Mouse (Mus musculus): ENCODE results near the gene Sgms2. TPM values are rescaled to one million over a fixed set of nuclear protein-coding genes. Genes with fewer than 3 reads are reported as not detected.

The Sgms2 gene
- total and polyA plus RNA-seq, 3 experiments = not detected

DNA sequence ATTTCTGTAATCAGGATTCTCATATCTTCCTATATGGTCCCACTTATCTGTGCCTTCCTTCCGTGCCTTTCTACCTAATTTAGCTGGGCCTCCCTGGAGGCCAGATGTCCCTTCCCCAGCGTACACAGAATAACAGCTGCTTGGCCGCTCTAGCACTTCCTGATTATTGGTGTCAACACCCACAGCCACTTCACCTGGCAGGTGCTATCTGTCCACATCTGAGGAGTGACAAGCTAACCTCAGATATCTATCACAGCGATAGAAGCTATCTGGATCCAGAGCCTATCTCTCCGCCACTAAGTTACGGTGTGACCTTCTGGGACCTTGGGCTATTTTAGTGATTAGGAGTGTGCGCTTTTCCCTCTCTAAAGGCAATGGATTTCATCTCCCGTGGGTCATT is 127.0 kb downstream of the Sgms2 start:
- no peaks in the 10 kb centered on the region for H3K36me3 ChIP-seq (replicated peaks in 1 of 2; ENCODE audit: control insufficient read depth in 1 of 2, insufficient read depth in 1 of 2, low read length in 1 of 2)
- no peak for DNase-seq (ENCODE audit: extremely low read depth)
- no peak overlapping the region for H3K4me3 ChIP-seq (replicated peaks in 1 of 3; ENCODE audit: low read depth in 2 of 3, low read length in 2 of 3, poor library complexity in 1 of 3)
- H3K27ac ChIP-seq (ENCODE audit: insufficient read depth, low read depth) = no peak overlapping the region
- in situ Hi-C loops (cut with MboI; ENCODE audit: low pct_ligation_motif_present, low pct_unique_long_range_greater_than_20kb, low sequenced_read_pairs) (no loop called here), dilution Hi-C loops (cut with MboI; ENCODE audit: extremely low pct_ligation_motif_present, extremely low pct_unique_long_range_greater_than_20kb, low sequenced_read_pairs) (no loop called here)
- no peaks in the 10 kb centered on the region for H3K4me1 ChIP-seq (ENCODE audit: control insufficient read depth in 1 of 2, insufficient read depth in 2 of 2)
- H3K9ac ChIP-seq (ENCODE audit: insufficient read depth, low read depth) = no peak overlapping the region
- H3K79me2 ChIP-seq (replicated peaks; ENCODE audit: control insufficient read depth, extremely low read depth, insufficient read depth, poor library complexity, severe bottlenecking) = no peaks in the 10 kb centered on the region
- no peaks in the 10 kb centered on the region for H3K27me3 ChIP-seq (replicated peaks)
- no peaks in the 10 kb centered on the region for H3K9me3 ChIP-seq (replicated peaks; ENCODE audit: low read length)
- no peak for TF ChIP-seq SMC3 (IDR thresholded peaks at IDR 0.05; ENCODE audit: low read depth, low read length)
- TF ChIP-seq ETS1 (conservative IDR thresholded peaks at IDR 0.05; ENCODE audit: low read depth, low read length) = no peak
- no peak for TF ChIP-seq PAX5 (IDR thresholded peaks at IDR 0.05; ENCODE audit: low read length)
- TF ChIP-seq MAX (IDR thresholded peaks at IDR 0.05; ENCODE audit: low read length) = no peak
- no peak for TF ChIP-seq E2F4 (IDR thresholded peaks at IDR 0.05; ENCODE audit: insufficient replicate concordance, low read depth, low read length)
- no peak for TF ChIP-seq JUN (IDR thresholded peaks at IDR 0.05; ENCODE audit: insufficient read depth, low read depth, low read length)
- no peak for TF ChIP-seq TCF12 (IDR thresholded peaks at IDR 0.05; ENCODE audit: low read depth, low read length)
- TF ChIP-seq ZMIZ1 (IDR thresholded peaks at IDR 0.05; ENCODE audit: low read depth, low read length) = no peak
- no peak for TF ChIP-seq GABPA (IDR thresholded peaks at IDR 0.05; ENCODE audit: insufficient replicate concordance, low read depth, low read length)
- no peak for TF ChIP-seq BHLHE40 (IDR thresholded peaks at IDR 0.05; ENCODE audit: low read depth, low read length)
- H3K4me2 ChIP-seq (ENCODE audit: insufficient read depth, low read depth, poor library complexity, severe bottlenecking) = no peak overlapping the region

DNA sequence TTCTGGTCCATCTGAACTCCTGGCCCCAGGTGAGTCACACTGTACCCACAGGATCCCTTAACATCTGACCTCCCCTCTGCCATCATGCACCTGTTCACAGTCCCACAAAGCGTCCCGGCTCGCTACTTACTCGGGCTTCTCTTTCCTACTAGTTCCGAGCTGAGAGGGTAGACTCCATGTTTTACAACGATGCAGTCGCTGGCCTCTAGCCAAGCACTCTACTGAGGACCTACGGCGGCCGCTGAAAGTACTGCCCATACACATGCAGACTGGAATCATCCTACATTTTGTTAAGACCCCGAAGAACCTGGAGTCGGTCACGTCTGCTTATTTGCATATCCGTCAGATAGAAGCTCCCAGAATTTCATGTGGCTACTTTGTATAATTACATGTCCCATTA is 127.6 kb downstream of the Sgms2 start:
- Histone ChIP-seq H3K79me2 (replicated peaks; ENCODE audit: control insufficient read depth, extremely low read depth, insufficient read depth, poor library complexity, severe bottlenecking) (no peaks in the 10 kb centered on the region), H3K27ac (ENCODE audit: insufficient read depth, low read depth) (no peak overlapping the region), H3K36me3 (replicated peaks in 1 of 2; ENCODE audit: control insufficient read depth in 1 of 2, insufficient read depth in 1 of 2, low read length in 1 of 2) (no peaks in the 10 kb centered on the region), H3K9me3 (replicated peaks; ENCODE audit: low read length) (no peaks in the 10 kb centered on the region), H3K27me3 (replicated peaks) (no peaks in the 10 kb centered on the region), H3K4me1 (ENCODE audit: control insufficient read depth in 1 of 2, insufficient read depth in 2 of 2) (no peaks in the 10 kb centered on the region), H3K4me3 (replicated peaks in 1 of 3; ENCODE audit: low read depth in 2 of 3, low read length in 2 of 3, poor library complexity in 1 of 3) (no peak overlapping the region), H3K9ac (ENCODE audit: insufficient read depth, low read depth) (no peak overlapping the region), H3K4me2 (ENCODE audit: insufficient read depth, low read depth, poor library complexity, severe bottlenecking) (no peak overlapping the region)
- in situ Hi-C loops (cut with MboI; ENCODE audit: low pct_ligation_motif_present, low pct_unique_long_range_greater_than_20kb, low sequenced_read_pairs) (no loop called here), dilution Hi-C loops (cut with MboI; ENCODE audit: extremely low pct_ligation_motif_present, extremely low pct_unique_long_range_greater_than_20kb, low sequenced_read_pairs) (no loop called here)
- TF ChIP-seq NRF1 (IDR thresholded peaks at IDR 0.05; ENCODE audit: low read depth, low read length) = no peak
- TF ChIP-seq CTCF (conservative IDR thresholded peaks at IDR 0.05 in 1 of 2, IDR thresholded peaks at IDR 0.05 in 1 of 2; ENCODE audit: low read depth in 2 of 2, low read length in 2 of 2) = no peak
- no peak for TF ChIP-seq JUND (conservative IDR thresholded peaks at IDR 0.05; ENCODE audit: low read depth, low read length)
- TF ChIP-seq SMC3 (IDR thresholded peaks at IDR 0.05; ENCODE audit: low read depth, low read length) = no peak
- TF ChIP-seq JUN (IDR thresholded peaks at IDR 0.05; ENCODE audit: insufficient read depth, low read depth, low read length) = no peak
- TF ChIP-seq CHD1 (IDR thresholded peaks at IDR 0.05; ENCODE audit: low read depth, low read length) = no peak
- TF ChIP-seq USF2 (conservative IDR thresholded peaks at IDR 0.05; ENCODE audit: low read depth, low read length) = no peak
- TF ChIP-seq MYC (IDR thresholded peaks at IDR 0.05; ENCODE audit: low read depth, low read length) = no peak
- DNase-seq (ENCODE audit: extremely low read depth) = no peak

All from CH12.LX (cell line).